Comparison of ENCODE assay signal across 12 mouse cellular contexts in genomic region chr6:141161626-141162233, GRCm38 (mm10).
DNase-seq lines count a peak whose midpoint lies in the region; ATAC-seq and TF ChIP-seq lines count a peak whose summit lies in the region.
"Had no signal": no experiment of that assay in that cellular context is flagged by ENCODE, and none has a peak within 500 bp of the region (broad histone marks: within the 10 kb centered on the region; RNA-seq: fewer than 3 reads in every experiment).

No protein-coding gene starts in this region.

- no peaks in the 10 kb centered on the region for H3K36me3 ChIP-seq in heart, embryonic 15.5 days
- no peaks in the 10 kb centered on the region for H3K36me3 ChIP-seq in heart, adult 2 months (ENCODE audit: control insufficient read depth, insufficient read depth, low read length)
- H3K36me3 ChIP-seq in limb, embryonic 11.5 days (ENCODE audit: control insufficient read depth, insufficient read depth, low read length), result no peaks in the 10 kb centered on the region
- no peaks in the 10 kb centered on the region for H3K36me3 ChIP-seq in limb, embryonic 10.5 days
- no peaks in the 10 kb centered on the region for H3K36me3 ChIP-seq in kidney, postnatal 0 days (ENCODE audit: insufficient read depth, low read length)
- H3K36me3 ChIP-seq in stomach, embryonic 14.5 days (ENCODE audit: control insufficient read depth, insufficient read depth, low read length), result no peaks in the 10 kb centered on the region
- H3K36me3 ChIP-seq in forebrain, embryonic 15.5 days, result no peaks in the 10 kb centered on the region
- H3K36me3 ChIP-seq: liver, embryonic 13.5 days; midbrain, embryonic 12.5 days had no signal

- no peak overlapping the region for H3K4me3 ChIP-seq in heart, embryonic 15.5 days
- no peak overlapping the region for H3K4me3 ChIP-seq in heart, adult 2 months
- no peak overlapping the region for H3K4me3 ChIP-seq in limb, embryonic 11.5 days (ENCODE audit: low read depth, low read length)
- no peak overlapping the region for H3K4me3 ChIP-seq in limb, embryonic 10.5 days
- H3K4me3 ChIP-seq in kidney, postnatal 0 days (replicated peaks; ENCODE audit: low read depth, low read length), result no peak overlapping the region
- H3K4me3 ChIP-seq in stomach, embryonic 14.5 days (ENCODE audit: low read depth, low read length), result no peak overlapping the region
- H3K4me3 ChIP-seq in forebrain, embryonic 15.5 days, result no peak overlapping the region
- H3K4me3 ChIP-seq: liver, embryonic 13.5 days; midbrain, embryonic 12.5 days had no signal

- no peak overlapping the region for H3K9ac ChIP-seq in heart, embryonic 15.5 days
- H3K9ac ChIP-seq in heart, adult 2 months (ENCODE audit: low read depth, low read length), result no peak overlapping the region
- H3K9ac ChIP-seq in limb, embryonic 11.5 days (ENCODE audit: low read length), result no peak overlapping the region
- H3K9ac ChIP-seq in kidney, postnatal 0 days (ENCODE audit: low read depth, low read length), result no peak overlapping the region
- no peak overlapping the region for H3K9ac ChIP-seq in stomach, embryonic 14.5 days (replicated peaks; ENCODE audit: low read depth, low read length)
- no peak overlapping the region for H3K9ac ChIP-seq in forebrain, embryonic 15.5 days (replicated peaks)
- H3K9ac ChIP-seq: liver, embryonic 13.5 days; midbrain, embryonic 12.5 days had no signal

- H3K9me3 ChIP-seq in heart, embryonic 15.5 days (replicated peaks), result no peaks in the 10 kb centered on the region
- H3K9me3 ChIP-seq in limb, embryonic 11.5 days (ENCODE audit: control insufficient read depth, low read length), result no peaks in the 10 kb centered on the region
- H3K9me3 ChIP-seq in limb, embryonic 10.5 days (replicated peaks), result no peaks in the 10 kb centered on the region
- no peaks in the 10 kb centered on the region for H3K9me3 ChIP-seq in kidney, postnatal 0 days (replicated peaks; ENCODE audit: low read length)
- H3K9me3 ChIP-seq in stomach, embryonic 14.5 days (ENCODE audit: control insufficient read depth, low read depth, low read length), result no peaks in the 10 kb centered on the region
- no peaks in the 10 kb centered on the region for H3K9me3 ChIP-seq in forebrain, embryonic 15.5 days
- H3K9me3 ChIP-seq: liver, embryonic 13.5 days; midbrain, embryonic 12.5 days had no signal

- no peak overlapping the region for H3K27ac ChIP-seq in heart, embryonic 15.5 days
- no peak overlapping the region; the same call in 1 of the 2 replicates for H3K27ac ChIP-seq in heart, adult 2 months
- no peak overlapping the region for H3K27ac ChIP-seq in limb, embryonic 11.5 days (replicated peaks; ENCODE audit: low read depth, low read length)
- no peak overlapping the region for H3K27ac ChIP-seq in limb, embryonic 10.5 days
- 0 out of 2 replicates have a peak overlapping the region, but pooled peaks have one; percentile 9 for H3K27ac ChIP-seq in kidney, postnatal 0 days
- H3K27ac ChIP-seq in stomach, embryonic 14.5 days (ENCODE audit: low read length), result peak overlapping the region; percentile 85; the same call in 1 of the 2 replicates
- H3K27ac ChIP-seq in forebrain, embryonic 15.5 days (replicated peaks), result no peak overlapping the region
- H3K27ac ChIP-seq: liver, embryonic 13.5 days; midbrain, embryonic 12.5 days had no signal

- no peak for TF ChIP-seq EP300 in heart, adult 2 months (IDR thresholded peaks at IDR 0.05; ENCODE audit: insufficient read depth, low read depth, low read length)

- no peak for DNase-seq in heart, adult 2 months
- DNase-seq in limb, embryonic 11.5 days (ENCODE audit: low spot score), result no peak
- no peak for DNase-seq in limb, embryonic 10.5 days (ENCODE audit: low spot score)
- DNase-seq in kidney, postnatal 0 days (ENCODE audit: low spot score), result peak; percentile 87
- no peak for DNase-seq in spleen, postnatal 10 days (ENCODE audit: low spot score in 2 of 2)
- DNase-seq: cerebellum, postnatal 36 days; liver, embryonic 13.5 days; lung, postnatal 36 days had no signal

- H3K27me3 ChIP-seq in heart, embryonic 15.5 days, result no peaks in the 10 kb centered on the region
- H3K27me3 ChIP-seq in heart, adult 2 months (ENCODE audit: control insufficient read depth, insufficient read depth, low read length), result no peaks in the 10 kb centered on the region
- no peaks in the 10 kb centered on the region for H3K27me3 ChIP-seq in limb, embryonic 11.5 days (ENCODE audit: control insufficient read depth, insufficient read depth, low read length)
- no peaks in the 10 kb centered on the region for H3K27me3 ChIP-seq in limb, embryonic 10.5 days (ENCODE audit: low read depth, poor library complexity, severe bottlenecking)
- no peaks in the 10 kb centered on the region for H3K27me3 ChIP-seq in kidney, postnatal 0 days (ENCODE audit: insufficient read depth, low read length)
- H3K27me3 ChIP-seq in stomach, embryonic 14.5 days (ENCODE audit: control insufficient read depth, insufficient read depth, low read length), result no peaks in the 10 kb centered on the region
- no peaks in the 10 kb centered on the region for H3K27me3 ChIP-seq in forebrain, embryonic 15.5 days
- H3K27me3 ChIP-seq: liver, embryonic 13.5 days; midbrain, embryonic 12.5 days had no signal

- WGBS in heart, embryonic 15.5 days, result 67% methylated on average over 3 of the region's 3 CpGs
- WGBS in heart, adult 2 months, result 63% methylated on average over 3 of the region's 3 CpGs
- WGBS in limb, embryonic 11.5 days, result 68% methylated on average over 3 of the region's 3 CpGs
- WGBS in limb, embryonic 10.5 days, result 76% methylated on average over 3 of the region's 3 CpGs
- 43% methylated on average over 3 of the region's 3 CpGs for WGBS in kidney, postnatal 0 days
- 27% methylated on average over 3 of the region's 3 CpGs for WGBS in stomach, embryonic 14.5 days
- WGBS in forebrain, embryonic 15.5 days, result 83% methylated on average over 3 of the region's 3 CpGs

- no peak for TF ChIP-seq POLR2A in heart, adult 2 months (IDR thresholded peaks at IDR 0.05; ENCODE audit: insufficient read depth, low read depth, low read length)

- no peaks in the 10 kb centered on the region for H3K4me1 ChIP-seq in heart, embryonic 15.5 days (replicated peaks)
- H3K4me1 ChIP-seq in heart, adult 2 months (ENCODE audit: control insufficient read depth, insufficient read depth, low read length), result 0 out of 2 replicates have a peak, but pooled peaks cover 1% of the 10 kb centered on the region
- no peaks in the 10 kb centered on the region for H3K4me1 ChIP-seq in limb, embryonic 11.5 days (ENCODE audit: control insufficient read depth, insufficient read depth, low read length)
- no peaks in the 10 kb centered on the region for H3K4me1 ChIP-seq in limb, embryonic 10.5 days
- H3K4me1 ChIP-seq in kidney, postnatal 0 days (replicated peaks; ENCODE audit: insufficient read depth, low read length), result no peaks in the 10 kb centered on the region
- H3K4me1 ChIP-seq in stomach, embryonic 14.5 days (ENCODE audit: control insufficient read depth, insufficient read depth, low read length), result 0 out of 2 replicates have a peak, but pooled peaks cover 4% of the 10 kb centered on the region
- H3K4me1 ChIP-seq in forebrain, embryonic 15.5 days, result no peaks in the 10 kb centered on the region
- H3K4me1 ChIP-seq: liver, embryonic 13.5 days; midbrain, embryonic 12.5 days had no signal

- no peaks in the 10 kb centered on the region for H3K79me2 ChIP-seq in heart, adult 2 months (replicated peaks; ENCODE audit: control insufficient read depth, insufficient read depth, low read length)

- TF ChIP-seq CTCF in heart, adult 2 months (IDR thresholded peaks at IDR 0.05), result no peak
- TF ChIP-seq CTCF in kidney, postnatal 0 days (IDR thresholded peaks at IDR 0.05; ENCODE audit: low read depth), result no peak

- intact Hi-C loops in heart, adult 2 months (cut with DNase I), result loop anchor here (10.0 kb wide), 1 partner anchor 413 kb away; no protein-coding TSS in a partner anchor

- peak; percentile 55; the same call in 1 of the 2 replicates for ATAC-seq in heart, embryonic 15.5 days (replicated peaks; ENCODE audit: insufficient number of reproducible peaks, insufficient read depth, low FRiP score, low read depth)
- peak; percentile 68; the same call in 1 of the 2 replicates for ATAC-seq in limb, embryonic 11.5 days (ENCODE audit: insufficient number of reproducible peaks, low FRiP score, low TSS enrichment, low read depth)
- peak; percentile 46; the same call in 1 of the 2 replicates for ATAC-seq in kidney, postnatal 0 days (replicated peaks; ENCODE audit: low FRiP score, low read depth)
- ATAC-seq in stomach, embryonic 14.5 days (ENCODE audit: insufficient number of reproducible peaks, insufficient read depth, low FRiP score, low read depth), result peak; percentile 87
- ATAC-seq in forebrain, embryonic 15.5 days (replicated peaks), result no peak

- no peak overlapping the region for H3K4me2 ChIP-seq in heart, embryonic 15.5 days
- no peak overlapping the region for H3K4me2 ChIP-seq in limb, embryonic 11.5 days (ENCODE audit: low read depth, severe bottlenecking)
- no peak overlapping the region for H3K4me2 ChIP-seq in kidney, postnatal 0 days (ENCODE audit: low read length)
- H3K4me2 ChIP-seq in stomach, embryonic 14.5 days (replicated peaks; ENCODE audit: low read depth, low read length), result no peak overlapping the region
- no peak overlapping the region for H3K4me2 ChIP-seq in forebrain, embryonic 15.5 days (replicated peaks)
- H3K4me2 ChIP-seq: liver, embryonic 13.5 days; midbrain, embryonic 12.5 days had no signal

Comparison
In these comparisons a context has a peak if more than half of its experiments do, and no peak if none do; other contexts are left out.
1. H3K27ac ChIP-seq: peak in kidney, postnatal 0 days (single experiment) and stomach, embryonic 14.5 days (single experiment); none in heart, embryonic 15.5 days (single experiment), heart, adult 2 months (single experiment), limb, embryonic 11.5 days (single experiment), limb, embryonic 10.5 days (single experiment) and forebrain, embryonic 15.5 days (single experiment).